Mouse (Mus musculus) forebrain, embryonic 11.5 days (tissue): ENCODE measurements around the gene Lrch4. TPM values are rescaled to one million over a fixed set of nuclear protein-coding genes. Genes with fewer than 3 reads are reported as not detected.

Source experiments
- ATAC-seq: fragments of 200-750 bp; cut with Nextera tagmentation; replicated peaks from 2 replicates; pipeline ENCODE4 v1.8.0; 2017; ENCODE audit warnings: moderate TSS enrichment; ENCODE audit not compliant: low FRiP score
- DNase-seq: peaks from one replicate; pipeline ENCODE4 v3.0.0-alpha.2; 2017; ENCODE audit warnings: low spot score
- H3K27ac ChIP-seq: fragments of 300-500 bp; sonication (generic); 2 replicates; pipeline ENCODE4 v1.5.1; 2014; ENCODE audit warnings: low read depth, low read length
- H3K27me3 ChIP-seq: fragments of 300-500 bp; sonication (generic); 2 replicates; pipeline ENCODE4 v1.6.1; 2014; ENCODE audit warnings: mild to moderate bottlenecking, low read length, mixed read lengths; ENCODE audit not compliant: control insufficient read depth, insufficient read depth
- H3K36me3 ChIP-seq: fragments of 300-500 bp; sonication (generic); 2 replicates; pipeline ENCODE4 v1.6.1; 2014; ENCODE audit warnings: mild to moderate bottlenecking, low read length, moderate library complexity, mixed read lengths; ENCODE audit not compliant: control insufficient read depth, insufficient read depth
- H3K4me1 ChIP-seq: fragments of 300-500 bp; sonication (generic); replicated peaks from 2 replicates; pipeline ENCODE4 v1.6.1; 2014; ENCODE audit warnings: low read length, mixed read lengths; ENCODE audit not compliant: control insufficient read depth, insufficient read depth
- H3K4me2 ChIP-seq: fragments of 300-500 bp; sonication (generic); 2 replicates; pipeline ENCODE4 v1.6.1; 2014; ENCODE audit warnings: low read depth, mild to moderate bottlenecking, low read length, moderate library complexity, mixed read lengths; ENCODE audit not compliant: severe bottlenecking
- H3K4me3 ChIP-seq: fragments of 300-500 bp; sonication (generic); 2 replicates; pipeline ENCODE4 v1.5.1; 2014; ENCODE audit warnings: low read depth, low read length
- H3K9ac ChIP-seq: fragments of 300-500 bp; sonication (generic); 2 replicates; pipeline ENCODE4 v1.6.1; 2014; ENCODE audit warnings: low read length
- H3K9me3 ChIP-seq: fragments of 300-500 bp; sonication (generic); 2 replicates; pipeline ENCODE4 v1.6.1; 2016; ENCODE audit warnings: low read length, mixed read lengths; ENCODE audit not compliant: control insufficient read depth
- whole genome bisulfite sequencing: fragments of 180-500 bp; shearing (Covaris S2); extraction: QIAGEN DNeasy Blood & Tissue Kit; methylation state at CpG from one replicate; pipeline ENCODE4 v1.1.7; 2014; 5-methylcytosine and 5-hydroxymethylcytosine counted together
- polyA plus RNA-seq: library from polyadenylated mRNA; unstranded; fragments of >200 nt; fragmentation: Nextera tagmentation; extraction: Ambion mirVana; gene quantifications from 2 replicates; pipeline ENCODE4 v1.2.1, GENCODE M21; 2014

Lrch4 gene
- polyA plus RNA-seq, 1 experiment from 2014 or later, result 38.0 TPM

GRCm38 (mm10) chr5:137670240-137670639, 41.3 kb downstream of the Lrch4 start:
- ATAC-seq (no peak), DNase-seq (no peak)
- Histone ChIP-seq H3K4me3 (no peak overlapping the region), H3K4me2 (no peak overlapping the region), H3K4me1 (0 out of 2 replicates have a peak, but pooled peaks cover 2% of the 10 kb centered on the region), H3K36me3 (no peaks in the 10 kb centered on the region; the same call in 1 of the 2 replicates), H3K9me3 (no peaks in the 10 kb centered on the region), H3K27ac (no peak overlapping the region), H3K9ac (no peak overlapping the region), H3K27me3 (no peaks in the 10 kb centered on the region)
- 95% methylated on average over 1 of the region's 1 CpGs for WGBS

- Histone ChIP-seq H3K27me3 (no peaks in the 10 kb centered on the region), H3K9ac (no peak overlapping the region), H3K4me3 (no peak overlapping the region), H3K9me3 (no peaks in the 10 kb centered on the region), H3K36me3 (no peaks in the 10 kb centered on the region), H3K27ac (no peak overlapping the region), H3K4me1 (0 out of 2 replicates have a peak, but pooled peaks cover 2% of the 10 kb centered on the region), H3K4me2 (no peak overlapping the region)
- WGBS, result 64% methylated on average over 9 of the region's 9 CpGs
- no peak for DNase-seq
- no peak for ATAC-seq
Observed at GRCm38 (mm10) chr5:137671443-137672240, 42.7 kb downstream of the Lrch4 start.

GRCm38 (mm10) chr5:137672361-137672760, 43.4 kb downstream of the Lrch4 start:
- Histone ChIP-seq H3K9ac (no peak overlapping the region), H3K27ac (no peak overlapping the region), H3K4me3 (no peak overlapping the region), H3K9me3 (no peaks in the 10 kb centered on the region), H3K4me2 (no peak overlapping the region), H3K36me3 (no peaks in the 10 kb centered on the region; the same call in 1 of the 2 replicates), H3K4me1 (0 out of 2 replicates have a peak, but pooled peaks cover 2% of the 10 kb centered on the region), H3K27me3 (no peaks in the 10 kb centered on the region)
- WGBS, result 87% methylated on average over 5 of the region's 5 CpGs
- no peak for ATAC-seq
- no peak for DNase-seq

- Histone ChIP-seq H3K27ac (no peak overlapping the region), H3K4me1 (0 out of 2 replicates have a peak, but pooled peaks cover 2% of the 10 kb centered on the region), H3K4me2 (no peak overlapping the region), H3K4me3 (no peak overlapping the region), H3K36me3 (no peaks in the 10 kb centered on the region; the same call in 1 of the 2 replicates), H3K9me3 (no peaks in the 10 kb centered on the region), H3K27me3 (no peaks in the 10 kb centered on the region), H3K9ac (no peak overlapping the region)
- DNase-seq (no peak), ATAC-seq (no peak)
- WGBS, result 91% methylated on average over 6 of the region's 6 CpGs
Observed at GRCm38 (mm10) chr5:137673015-137673414, 44.1 kb downstream of the Lrch4 start.

- H3K9me3 ChIP-seq, result no peaks in the 10 kb centered on the region
- H3K4me2 ChIP-seq, result no peak overlapping the region
- WGBS, result 98% methylated on average over 8 of the region's 8 CpGs
- H3K27me3 ChIP-seq, result no peaks in the 10 kb centered on the region
- H3K36me3 ChIP-seq, result no peaks in the 10 kb centered on the region; the same call in 1 of the 2 replicates
- H3K4me3 ChIP-seq, result no peak overlapping the region
- no peak overlapping the region for H3K27ac ChIP-seq
- H3K9ac ChIP-seq, result no peak overlapping the region
- DNase-seq (no peak), ATAC-seq (no peak)
- H3K4me1 ChIP-seq, result 0 out of 2 replicates have a peak, but pooled peaks cover 2% of the 10 kb centered on the region
Observed at GRCm38 (mm10) chr5:137674786-137675185, 45.9 kb downstream of the Lrch4 start.

GRCm38 (mm10) chr5:137677859-137678258, 48.9 kb downstream of the Lrch4 start:
- H3K9me3 ChIP-seq, result no peaks in the 10 kb centered on the region
- H3K27ac ChIP-seq, result no peak overlapping the region
- DNase-seq, result no peak
- peaks cover 6% of the 10 kb centered on the region; the same call in 1 of the 2 replicates for H3K4me1 ChIP-seq
- no peak overlapping the region for H3K9ac ChIP-seq
- H3K4me3 ChIP-seq, result no peak overlapping the region
- H3K27me3 ChIP-seq, result no peaks in the 10 kb centered on the region
- 93% methylated on average over 8 of the region's 8 CpGs for WGBS
- H3K36me3 ChIP-seq, result no peaks in the 10 kb centered on the region; the same call in 1 of the 2 replicates
- ATAC-seq, result no peak
- H3K4me2 ChIP-seq, result no peak overlapping the region

- no peak overlapping the region for H3K27ac ChIP-seq
- WGBS, result 79% methylated on average over 3 of the region's 3 CpGs
- ATAC-seq (no peak), DNase-seq (no peak)
- H3K36me3 ChIP-seq, result no peaks in the 10 kb centered on the region; the same call in 1 of the 2 replicates
- H3K4me1 ChIP-seq, result peaks cover 8% of the 10 kb centered on the region; the same call in 1 of the 2 replicates
- H3K4me3 ChIP-seq, result no peak overlapping the region
- H3K9ac ChIP-seq, result no peak overlapping the region
- no peaks in the 10 kb centered on the region for H3K9me3 ChIP-seq
- H3K4me2 ChIP-seq, result no peak overlapping the region
- no peaks in the 10 kb centered on the region for H3K27me3 ChIP-seq
Observed at GRCm38 (mm10) chr5:137678736-137679135, 49.8 kb downstream of the Lrch4 start.

GRCm38 (mm10) chr5:137679726-137680125, 50.8 kb downstream of the Lrch4 start:
- Histone ChIP-seq H3K4me1 (peaks cover 8% of the 10 kb centered on the region; the same call in 1 of the 2 replicates), H3K36me3 (no peaks in the 10 kb centered on the region; the same call in 1 of the 2 replicates), H3K4me3 (no peak overlapping the region), H3K27me3 (no peaks in the 10 kb centered on the region), H3K9me3 (no peaks in the 10 kb centered on the region), H3K9ac (no peak overlapping the region), H3K4me2 (no peak overlapping the region), H3K27ac (no peak overlapping the region)
- DNase-seq (no peak), ATAC-seq (no peak)
- WGBS, result 92% methylated on average over 4 of the region's 4 CpGs
